Mouse (Mus musculus) heart, embryonic 14.5 days (tissue): ENCODE measurements around the gene Pxn. TPM values are rescaled to one million over a fixed set of nuclear protein-coding genes. Genes with fewer than 3 reads are reported as not detected.
A peak's percentile ranks its signal among the peaks of the same experiment; 100 is the strongest.

Source experiments
- ATAC-seq: fragments of 200-750 bp; cut with Nextera tagmentation; 2 replicates; pipeline ENCODE4 v1.8.0; 2017; ENCODE audit warnings: low read depth, moderate TSS enrichment; ENCODE audit not compliant: insufficient number of reproducible peaks, insufficient read depth, low FRiP score
- H3K27ac ChIP-seq, 2 experiments: fragments of 200-500 bp in 1 of 2; fragments of 300-500 bp in 1 of 2; sonication (generic) in 1 of 2; replicated peaks in 1 of 2; 2 replicates each; pipeline ENCODE4 v1.5.1; 2012 to 2014; ENCODE audit warnings: low read depth in 2 of 2, low read length in 2 of 2, control low read depth in 1 of 2, mild to moderate bottlenecking in 1 of 2, mixed read lengths in 1 of 2; ENCODE audit not compliant: control insufficient read depth in 1 of 2, insufficient read depth in 1 of 2
- H3K27me3 ChIP-seq: fragments of 300-500 bp; sonication (generic); 2 replicates; pipeline ENCODE4 v1.6.1; 2014; ENCODE audit warnings: mild to moderate bottlenecking, low read length, control low read depth; ENCODE audit not compliant: control insufficient read depth, insufficient read depth
- H3K36me3 ChIP-seq: fragments of 300-500 bp; sonication (generic); 2 replicates; pipeline ENCODE4 v1.6.1; 2014; ENCODE audit warnings: mild to moderate bottlenecking, control low read depth, low read length, mixed read lengths; ENCODE audit not compliant: control insufficient read depth, insufficient read depth
- H3K4me1 ChIP-seq, 2 experiments: fragments of 200-500 bp in 1 of 2; fragments of 300-500 bp in 1 of 2; sonication (generic) in 1 of 2; 2 replicates each; pipeline ENCODE4 v1.6.1; 2012 to 2014; ENCODE audit warnings: low read length in 2 of 2, control low read depth in 1 of 2, mixed read lengths in 1 of 2; ENCODE audit not compliant: control insufficient read depth in 2 of 2, insufficient read depth in 2 of 2
- H3K4me2 ChIP-seq: fragments of 300-500 bp; sonication (generic); 2 replicates; pipeline ENCODE4 v1.6.1; 2014; ENCODE audit warnings: mild to moderate bottlenecking, low read length
- H3K4me3 ChIP-seq, 2 experiments: fragments of 200-500 bp in 1 of 2; fragments of 300-500 bp in 1 of 2; sonication (generic) in 1 of 2; 2 replicates each; pipeline ENCODE4 v1.5.1; 2012 to 2014; ENCODE audit warnings: low read length in 2 of 2, mild to moderate bottlenecking in 2 of 2, control low read depth in 1 of 2, low read depth in 1 of 2, moderate library complexity in 1 of 2; ENCODE audit not compliant: control insufficient read depth in 1 of 2, insufficient read depth in 1 of 2
- H3K9ac ChIP-seq: fragments of 300-500 bp; sonication (generic); 2 replicates; pipeline ENCODE4 v1.6.1; 2014; ENCODE audit warnings: mild to moderate bottlenecking, low read length
- H3K9me3 ChIP-seq: fragments of 300-500 bp; sonication (generic); 2 replicates; pipeline ENCODE4 v1.6.1; 2016; ENCODE audit warnings: low read length, control low read depth; ENCODE audit not compliant: control insufficient read depth
- WGBS: fragments of 180-500 bp; shearing (Covaris S2); extraction: QIAGEN DNeasy Blood & Tissue Kit; methylation state at CpG from one replicate; pipeline ENCODE4 v1.1.7; 2014; 5-methylcytosine and 5-hydroxymethylcytosine counted together
- polyA plus RNA-seq: library from polyadenylated mRNA; unstranded; fragments of >200 nt; fragmentation: Nextera tagmentation; extraction: Ambion mirVana; gene quantifications from 2 replicates; pipeline ENCODE4 v1.2.1, GENCODE M21; 2014

The Pxn gene
- polyA plus RNA-seq, 1 experiment from 2014 or later = 19.1 TPM

DNA sequence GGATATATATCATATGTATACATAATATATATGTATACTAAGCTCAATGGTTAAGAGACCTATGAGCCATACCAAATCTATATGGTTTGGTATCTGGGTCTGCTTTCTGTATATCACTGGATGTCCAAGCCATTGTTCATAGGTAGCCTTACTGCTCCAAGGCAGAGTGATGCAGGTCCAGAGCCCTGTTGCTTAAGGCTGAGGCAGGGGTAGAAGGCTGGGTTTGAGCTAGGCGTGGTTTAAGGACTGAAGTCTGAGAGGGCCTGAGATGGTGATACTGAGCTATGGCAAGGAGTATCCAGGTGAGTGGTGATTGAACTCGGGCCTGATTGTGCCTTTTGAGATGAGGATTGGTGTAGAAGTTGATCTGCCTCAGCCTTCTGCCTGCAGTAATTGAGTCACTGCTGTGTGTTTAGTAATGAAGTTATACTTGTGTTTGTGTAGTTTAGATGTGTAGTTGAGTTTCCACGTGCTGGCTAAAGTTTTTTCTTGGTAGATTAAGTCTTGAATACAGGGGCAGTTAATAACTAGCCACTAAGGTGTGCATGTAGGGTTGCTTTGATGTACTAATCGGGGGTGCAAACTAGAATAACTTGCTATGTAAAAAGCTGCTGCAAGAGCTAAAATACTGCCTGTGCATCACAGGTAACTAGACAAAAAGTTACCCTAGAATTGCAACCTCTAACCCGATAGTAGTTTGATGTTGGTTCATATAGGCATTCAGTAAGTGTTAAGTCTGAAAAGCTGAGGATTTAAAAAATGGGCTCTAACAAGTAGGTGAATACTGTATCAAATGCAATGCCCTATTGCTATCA lies 57.5 kb downstream of the Pxn start:
- no peaks in the 10 kb centered on the region for H3K27me3 ChIP-seq
- H3K9me3 ChIP-seq = no peaks in the 10 kb centered on the region
- H3K27ac ChIP-seq = peak overlapping the region in 1 of 2 experiments; percentile 75; a peak in 1 of 4 replicates
- WGBS = 46% methylated on average over 5 of the region's 5 CpGs
- H3K4me3 ChIP-seq = peak overlapping the region in 1 of 2 experiments; percentile 92; a peak in 1 of 4 replicates
- peaks cover 40% of the 10 kb centered on the region for H3K36me3 ChIP-seq
- H3K4me2 ChIP-seq = peak overlapping the region; percentile 77
- peaks cover 16 to 31% of the 10 kb centered on the region in 2 experiments for H3K4me1 ChIP-seq
- ATAC-seq = no peak
- H3K9ac ChIP-seq = peak overlapping the region; percentile 96

DNA sequence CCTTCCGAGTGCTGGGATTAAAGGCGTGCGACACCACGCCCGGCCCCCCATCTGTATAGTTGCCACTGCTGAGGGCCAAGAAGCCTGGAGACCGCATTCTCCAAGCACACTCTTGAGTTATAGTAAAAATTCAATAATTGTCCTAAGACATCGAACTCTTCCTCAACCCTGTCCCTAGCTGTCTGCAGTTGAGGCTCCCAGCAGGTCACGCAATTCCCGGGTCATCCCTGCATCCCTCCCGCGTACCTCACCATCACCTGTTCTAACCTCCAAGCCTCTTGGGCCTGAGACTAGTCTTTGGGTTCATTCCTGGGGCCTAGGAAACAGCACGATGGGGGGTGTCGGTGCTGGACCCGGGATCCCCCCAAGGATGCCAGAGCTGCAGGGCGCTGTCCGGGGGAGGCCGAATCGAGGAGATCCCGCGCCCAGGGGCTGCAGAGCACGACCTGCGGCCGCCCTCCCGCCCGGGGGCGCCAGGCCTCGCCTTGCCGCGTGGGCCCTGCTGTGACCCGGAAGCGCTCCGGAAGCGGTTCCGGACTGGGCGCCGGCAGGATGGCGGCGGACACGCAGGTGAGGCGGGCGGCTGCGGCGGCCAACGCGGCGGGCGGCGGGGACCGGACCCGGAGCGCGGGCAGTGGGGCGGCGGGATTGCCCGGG lies 58.4 kb downstream of the Pxn start, which contains the start of gene Gcn1l1:
Gene Gcn1l1 (plus strand): TSS at position 518 of the 657 bp plus-strand sequence.
- Histone ChIP-seq H3K36me3 (peaks cover 40% of the 10 kb centered on the region), H3K4me2 (peak within 1 kb of the TSS; percentile 77), H3K4me1 (peaks cover 17 to 32% of the 10 kb centered on the region in 2 experiments), H3K9me3 (no peaks in the 10 kb centered on the region), H3K27ac (peak within 1 kb of the TSS; percentile 45 to 75; a peak in 3 of 4 replicates), H3K9ac (peak within 1 kb of the TSS; percentile 96), H3K4me3 (peak within 1 kb of the TSS; percentile 80 to 92), H3K27me3 (no peaks in the 10 kb centered on the region)
- 3% methylated on average over 54 of the region's 55 CpGs for WGBS
- ATAC-seq = peak; percentile 77

DNA sequence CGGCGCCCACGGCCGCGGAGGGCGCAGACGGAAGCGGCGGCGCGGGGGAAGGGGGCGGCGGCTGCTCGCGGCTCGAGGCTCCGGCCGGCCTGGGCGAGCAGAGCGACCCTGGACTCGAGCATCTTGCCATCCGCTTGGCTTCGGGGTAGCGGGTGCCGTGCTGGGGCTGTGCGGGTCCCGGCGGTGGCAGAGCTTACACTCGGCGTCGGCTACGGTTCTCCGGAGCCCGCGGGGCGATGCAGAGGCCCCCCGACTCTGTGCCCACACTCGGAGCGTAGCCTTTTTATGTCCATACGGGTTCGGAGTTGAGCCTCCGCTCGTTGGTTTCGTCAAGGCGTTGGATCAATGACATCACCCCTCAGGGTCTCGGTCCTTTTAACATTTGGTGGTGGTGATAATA lies 58.9 kb downstream of the Pxn start:
- peak overlapping the region; percentile 77 for H3K4me2 ChIP-seq
- 1% methylated on average over 44 of the region's 46 CpGs for WGBS
- peak overlapping the region in 1 of 2 experiments; percentile 75; a peak in 2 of 4 replicates for H3K27ac ChIP-seq
- peaks cover 15 to 28% of the 10 kb centered on the region in 2 experiments for H3K4me1 ChIP-seq
- no peaks in the 10 kb centered on the region for H3K27me3 ChIP-seq
- ATAC-seq = 0 out of 2 replicates have a peak, but pooled peaks have one; percentile 23
- peak overlapping the region; percentile 96 for H3K9ac ChIP-seq
- no peaks in the 10 kb centered on the region for H3K9me3 ChIP-seq
- peaks cover 37% of the 10 kb centered on the region for H3K36me3 ChIP-seq
- H3K4me3 ChIP-seq = peak overlapping the region; percentile 80 to 92

DNA sequence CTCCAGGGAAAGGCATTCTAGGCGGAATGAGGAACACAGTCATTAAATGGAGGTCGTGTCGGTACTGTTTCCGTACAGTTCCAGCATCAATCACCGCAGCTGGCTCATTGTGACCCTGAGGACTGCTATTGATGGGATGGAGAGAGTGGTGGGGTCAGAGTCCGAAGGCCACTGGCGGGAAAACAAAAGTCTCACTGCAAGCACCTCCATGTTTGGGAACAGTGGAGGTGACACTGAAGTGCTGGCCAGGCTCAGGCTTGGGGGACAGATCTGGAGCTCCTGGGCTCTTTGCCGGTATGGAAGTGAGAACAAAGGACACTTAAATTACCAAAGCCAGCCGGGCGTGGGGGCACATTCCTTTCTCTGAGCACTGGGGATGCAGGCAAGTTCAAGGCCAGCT lies 62.2 kb downstream of the Pxn start:
- WGBS = 54% methylated on average over 10 of the region's 10 CpGs
- H3K4me3 ChIP-seq = no peak overlapping the region
- no peak overlapping the region for H3K4me2 ChIP-seq
- peak overlapping the region; percentile 34 to 36; a peak in 3 of 4 replicates for H3K27ac ChIP-seq
- H3K9me3 ChIP-seq = no peaks in the 10 kb centered on the region
- no peak for ATAC-seq
- no peaks in the 10 kb centered on the region for H3K27me3 ChIP-seq
- no peak overlapping the region for H3K9ac ChIP-seq
- peaks cover 24% of the 10 kb centered on the region for H3K36me3 ChIP-seq
- peaks cover 12 to 25% of the 10 kb centered on the region in 2 experiments; a peak in 3 of 4 replicates for H3K4me1 ChIP-seq

DNA sequence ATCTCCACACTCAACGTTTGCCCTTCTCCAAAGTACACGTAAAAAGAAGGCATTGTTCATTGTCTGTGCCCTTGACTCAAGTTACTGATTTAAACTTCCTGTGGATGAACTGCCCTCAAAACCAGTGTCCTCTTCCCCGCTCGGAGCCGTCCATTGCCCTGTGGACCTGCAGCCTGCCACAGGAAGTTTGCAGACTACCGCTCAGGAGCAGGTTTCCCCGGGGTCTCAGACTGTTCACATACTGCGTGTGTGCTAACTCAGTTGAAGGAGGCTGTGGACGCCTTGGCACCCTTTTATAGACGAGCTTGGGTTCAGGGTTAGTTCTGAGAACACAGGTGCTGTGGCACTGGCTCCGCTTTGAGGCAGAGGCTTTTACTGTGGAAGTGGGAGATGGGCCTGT lies 62.8 kb downstream of the Pxn start:
- no peak for ATAC-seq
- peaks cover 12 to 25% of the 10 kb centered on the region in 2 experiments; a peak in 3 of 4 replicates for H3K4me1 ChIP-seq
- H3K27me3 ChIP-seq = no peaks in the 10 kb centered on the region
- no peak overlapping the region for H3K4me3 ChIP-seq
- H3K27ac ChIP-seq = peak overlapping the region; percentile 34 to 36; a peak in 3 of 4 replicates
- WGBS = 68% methylated on average over 11 of the region's 11 CpGs
- no peaks in the 10 kb centered on the region for H3K9me3 ChIP-seq
- peaks cover 24% of the 10 kb centered on the region for H3K36me3 ChIP-seq
- H3K9ac ChIP-seq = no peak overlapping the region
- no peak overlapping the region for H3K4me2 ChIP-seq

DNA sequence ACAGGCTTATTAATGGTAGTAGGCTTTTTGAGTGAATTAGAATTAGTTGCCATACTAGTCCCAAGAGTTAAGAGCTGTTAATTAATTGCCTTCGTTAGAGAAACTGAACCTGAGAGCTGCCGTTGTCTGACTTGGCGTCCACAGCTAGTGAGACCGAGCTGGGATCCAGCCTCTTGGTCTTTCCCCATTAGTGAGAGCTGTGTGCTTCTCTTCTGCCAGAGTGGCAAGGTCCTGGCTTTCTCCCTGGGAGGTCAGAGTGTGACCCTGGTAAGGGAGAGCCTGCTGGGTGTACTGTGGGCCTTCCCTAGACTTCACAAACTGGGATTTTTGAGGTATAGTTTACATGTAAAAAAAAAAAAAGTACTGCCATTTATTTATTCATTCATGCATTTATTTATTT lies 63.2 kb downstream of the Pxn start:
- H3K4me2 ChIP-seq = no peak overlapping the region
- WGBS = 91% methylated on average over 4 of the region's 4 CpGs
- no peaks in the 10 kb centered on the region for H3K9me3 ChIP-seq
- peaks cover 28% of the 10 kb centered on the region for H3K36me3 ChIP-seq
- no peak overlapping the region for H3K9ac ChIP-seq
- no peak for ATAC-seq
- H3K27ac ChIP-seq = peak overlapping the region in 1 of 2 experiments; percentile 34; a peak in 1 of 4 replicates
- H3K27me3 ChIP-seq = no peaks in the 10 kb centered on the region
- H3K4me1 ChIP-seq = peaks cover 10 to 28% of the 10 kb centered on the region in 2 experiments; a peak in 3 of 4 replicates
- H3K4me3 ChIP-seq = no peak overlapping the region

DNA sequence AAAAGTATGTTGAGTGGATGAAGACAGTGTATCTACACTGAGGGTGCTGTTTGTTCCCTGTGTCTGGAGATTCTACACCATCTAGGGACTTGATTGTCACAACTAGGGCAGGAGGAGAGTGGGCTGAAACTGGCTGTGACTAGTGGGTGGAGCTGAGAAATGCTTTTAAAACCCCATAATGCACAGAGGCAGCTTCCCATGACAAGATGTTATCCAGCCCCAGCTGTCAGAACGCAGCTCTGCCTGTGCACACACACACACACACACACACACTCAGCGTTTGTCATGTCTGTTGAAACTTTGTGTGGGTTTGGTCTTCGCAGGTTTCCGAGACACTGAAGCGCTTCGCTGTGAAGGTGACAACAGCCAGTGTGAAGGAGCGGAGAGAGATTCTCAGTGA lies 64.6 kb downstream of the Pxn start:
- Histone ChIP-seq H3K27ac (no peak overlapping the region), H3K9ac (no peak overlapping the region), H3K4me1 (peaks cover 8 to 30% of the 10 kb centered on the region in 2 experiments; a peak in 3 of 4 replicates), H3K36me3 (peaks cover 40% of the 10 kb centered on the region), H3K27me3 (no peaks in the 10 kb centered on the region), H3K9me3 (no peaks in the 10 kb centered on the region), H3K4me2 (no peak overlapping the region), H3K4me3 (no peak overlapping the region)
- no peak for ATAC-seq
- 89% methylated on average over 7 of the region's 7 CpGs for WGBS
